In the genomic region with DNA sequence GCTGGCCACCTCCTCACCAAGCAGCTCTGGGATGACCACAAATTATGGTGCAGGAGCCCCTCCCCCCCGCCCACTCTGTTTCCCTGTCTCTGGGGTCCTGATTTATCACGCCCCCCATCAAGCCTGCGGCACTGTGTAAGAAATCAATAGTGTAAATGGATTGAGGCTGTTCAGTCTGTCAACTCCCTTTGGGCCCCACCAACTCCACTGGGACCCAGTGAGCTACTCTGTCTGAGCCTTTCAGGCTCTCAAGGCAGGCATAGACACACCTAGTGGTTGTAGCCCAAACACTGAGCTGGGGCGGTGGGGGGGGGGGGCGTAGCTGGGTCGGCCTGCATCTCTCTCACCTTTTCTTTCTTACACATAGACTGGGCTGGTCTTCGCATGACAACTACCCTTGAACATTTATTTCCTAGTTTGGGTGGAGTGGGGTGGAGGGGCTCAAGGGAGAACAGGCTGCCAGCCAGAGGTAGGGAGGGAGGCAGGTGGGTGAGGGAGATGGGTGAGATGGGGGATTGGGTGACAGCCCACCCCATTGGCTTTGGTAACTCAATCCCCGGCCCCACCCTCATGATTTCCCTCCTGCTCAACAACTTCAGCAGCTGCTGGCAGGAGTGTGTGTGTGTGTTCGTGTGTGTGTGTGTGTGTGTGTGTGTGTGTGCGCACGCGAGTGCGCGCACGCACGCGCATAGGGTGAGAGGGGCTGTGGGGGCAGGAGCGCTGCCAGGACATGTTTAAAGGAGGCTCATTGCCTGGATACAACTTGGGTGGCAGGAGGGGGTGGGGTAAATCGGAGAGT, we compare ENCODE assay signal across 9 mouse cellular contexts. TPM values are rescaled to one million over a fixed set of nuclear protein-coding genes. Genes with fewer than 3 reads are reported as not detected.
DNase-seq lines count a peak whose midpoint lies in the region; ATAC-seq and TF ChIP-seq lines count a peak whose summit lies in the region.
"Had no signal": no experiment of that assay in that cellular context is flagged by ENCODE, and none has a peak within 500 bp of the region (broad histone marks: within the 10 kb centered on the region; RNA-seq: fewer than 3 reads in every experiment).

No protein-coding gene starts in this region.

- no peak overlapping the region for H3K4me3 ChIP-seq in intestine, embryonic 14.5 days (ENCODE audit: low read depth, low read length)
- H3K4me3 ChIP-seq in left cerebral cortex, adult 2 months = no peak overlapping the region

- TF ChIP-seq CTCF in left cerebral cortex, adult 2 months (IDR thresholded peaks at IDR 0.05) = no peak

- 17% methylated on average over 19 of the region's 19 CpGs for WGBS in intestine, embryonic 14.5 days

- no peaks in the 10 kb centered on the region for H3K9me3 ChIP-seq in intestine, embryonic 14.5 days (ENCODE audit: control insufficient read depth, low read length)

- peak overlapping the region; percentile 27 for H3K4me2 ChIP-seq in intestine, embryonic 14.5 days (ENCODE audit: low read length)

- DNase-seq in cerebellum, postnatal 25 days = peak; percentile 16 to 50
- DNase-seq in cerebellum, postnatal 4 days (ENCODE audit: low spot score in 2 of 2) = no peak
- DNase-seq in ovary, postnatal 14 days (ENCODE audit: low spot score) = peak; percentile 23
- no peak for DNase-seq in ovary, postnatal 36 days (ENCODE audit: low spot score)
- no peak for DNase-seq in intestine, embryonic 14.5 days (ENCODE audit: low spot score)
- peak; percentile 66 for DNase-seq in retina, embryonic 14.5 days (ENCODE audit: low spot score)
- DNase-seq in left cerebral cortex, adult 2 months (ENCODE audit: extremely low spot score in 1 of 2, low spot score in 2 of 2) = no peak
- DNase-seq in cerebellum, adult 8-10 months = no peak

- H3K36me3 ChIP-seq in intestine, embryonic 14.5 days (ENCODE audit: control insufficient read depth, insufficient read depth, low read length) = no peaks in the 10 kb centered on the region

- H3K27ac ChIP-seq in intestine, embryonic 14.5 days (ENCODE audit: low read depth) = no peak overlapping the region; the same call in 1 of the 2 replicates
- H3K27ac ChIP-seq in left cerebral cortex, adult 2 months = no peak overlapping the region

- peaks cover 84% of the 10 kb centered on the region for H3K4me1 ChIP-seq in intestine, embryonic 14.5 days (replicated peaks; ENCODE audit: control insufficient read depth, insufficient read depth, low read length)

- intact Hi-C loops in left cerebral cortex, adult 2 months (cut with DNase I) = no loop called here

- no peak overlapping the region for H3K9ac ChIP-seq in intestine, embryonic 14.5 days (ENCODE audit: low read length)

- H3K27me3 ChIP-seq in intestine, embryonic 14.5 days (replicated peaks; ENCODE audit: control insufficient read depth, insufficient read depth, low read length) = no peaks in the 10 kb centered on the region

- no peak for ATAC-seq in intestine, embryonic 14.5 days (replicated peaks; ENCODE audit: low FRiP score, low TSS enrichment, low read depth)

RNA-seq across cellular contexts. Expression of a gene that starts 4.9 kb away (rescaled TPM):
- 42.4 and 43.6 TPM in 2 replicates for polyA plus RNA-seq in intestine, embryonic 14.5 days (2014; fragmentation: Nextera tagmentation; extraction: Ambion mirVana)
- total RNA-seq in left cerebral cortex, adult 2 months (2021) = 10 to 100 TPM; 14.0 to 18.7 TPM

RNA-seq across cellular contexts. Expression of a gene that starts 24.9 kb away (rescaled TPM):
- 32.5 and 32.9 TPM in 2 replicates for polyA plus RNA-seq in intestine, embryonic 14.5 days (2014; fragmentation: Nextera tagmentation; extraction: Ambion mirVana)
- under 1 TPM; 0.35 to 0.36 TPM for total RNA-seq in left cerebral cortex, adult 2 months (2021)

RNA-seq across cellular contexts. Expression of a gene that starts 50.3 kb away (rescaled TPM):
- 0.22 TPM in 1 of 2 replicates, not detected in the other for polyA plus RNA-seq in intestine, embryonic 14.5 days (2014; fragmentation: Nextera tagmentation; extraction: Ambion mirVana)
- 1 to 10 TPM; 1.4 to 3.2 TPM for total RNA-seq in left cerebral cortex, adult 2 months (2021)
- total RNA-seq: neutrophil, adult 5-6 weeks had no signal

Comparison
In these comparisons a context has a peak if more than half of its experiments do, and no peak if none do; other contexts are left out.
1. DNase-seq: peak in cerebellum, postnatal 25 days (2 of 2), ovary, postnatal 14 days (single experiment) and retina, embryonic 14.5 days (single experiment); none in cerebellum, postnatal 4 days (0 of 2), ovary, postnatal 36 days (single experiment), intestine, embryonic 14.5 days (single experiment), left cerebral cortex, adult 2 months (0 of 2) and cerebellum, adult 8-10 months (single experiment).